Mouse (Mus musculus): ENCODE results near the gene Gm37240.

GRCm38 (mm10) chr3:85145076-85145475 is 742.2 kb downstream of the Gm37240 start:
- TF ChIP-seq EP300 (IDR thresholded peaks at IDR 0.05; ENCODE audit: insufficient read depth, low read depth, low read length) (no peak), POLR2A (IDR thresholded peaks at IDR 0.05; ENCODE audit: insufficient read depth, low read length) (no peak), CTCF (IDR thresholded peaks at IDR 0.05; ENCODE audit: low read depth, low read length) (no peak)

All from ES-Bruce4 (cell line).